Mouse (Mus musculus): ENCODE measurements around the gene Trim26.

DNA sequence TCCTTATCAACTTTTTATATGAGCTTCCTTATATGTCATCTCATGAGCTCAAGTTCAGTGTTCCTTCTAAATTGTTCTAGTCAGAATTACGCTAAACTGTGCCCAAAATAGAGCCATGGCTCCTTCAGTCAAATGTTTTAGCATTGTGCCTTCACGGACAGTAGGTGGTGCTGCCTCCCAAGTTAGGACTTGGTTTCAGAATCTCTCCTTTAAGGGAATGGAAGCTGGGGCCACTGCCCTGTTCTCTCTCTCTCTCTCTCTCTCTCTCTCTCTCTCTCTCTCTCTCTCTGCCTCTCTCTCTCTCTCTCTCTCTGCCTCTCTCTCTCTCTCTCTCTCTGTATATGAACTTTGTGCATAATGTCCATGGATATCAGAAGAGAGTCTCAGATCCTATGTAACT is 55.4 kb downstream of the Trim26 start:
- TF ChIP-seq POLR2A (IDR thresholded peaks at IDR 0.05; ENCODE audit: insufficient read depth, low read depth, low read length): no peak
- TF ChIP-seq CTCF (IDR thresholded peaks at IDR 0.05; ENCODE audit: insufficient read depth, low read depth, low read length): no peak

Data from olfactory bulb, adult 2 months (tissue).